Mouse (Mus musculus) CH12.LX (cell line): ENCODE measurements around the gene Sdhb. TPM values are rescaled to one million over a fixed set of nuclear protein-coding genes. Genes with fewer than 3 reads are reported as not detected.

ENCODE experiments used
- DNase-seq: peaks from one replicate; pipeline ENCODE4 v3.0.0-alpha.2; 2013; ENCODE audit errors: extremely low read depth
- H3K27ac ChIP-seq: 2 replicates; pipeline ENCODE4 v1.5.1; 2012; ENCODE audit warnings: low read depth, mild to moderate bottlenecking, control low read depth, moderate library complexity; ENCODE audit not compliant: insufficient read depth
- H3K27me3 ChIP-seq: replicated peaks from 2 replicates; pipeline ENCODE3; 2012; ENCODE audit warnings: inconsistent platforms
- H3K36me3 ChIP-seq, 2 experiments: replicated peaks in 1 of 2; 2 replicates each; pipeline versions ENCODE3 to v1.6.1; 2012; ENCODE audit warnings: inconsistent platforms in 1 of 2, low read length in 1 of 2, mild to moderate bottlenecking in 1 of 2, mixed read lengths in 1 of 2, moderate library complexity in 1 of 2; ENCODE audit not compliant: control insufficient read depth in 1 of 2, insufficient read depth in 1 of 2
- H3K4me1 ChIP-seq, 2 experiments: 2 replicates each; pipeline ENCODE4 v1.6.1; 2012; ENCODE audit warnings: inconsistent platforms in 1 of 2, moderate library complexity in 1 of 2; ENCODE audit not compliant: insufficient read depth in 2 of 2, control insufficient read depth in 1 of 2
- H3K4me2 ChIP-seq: 2 replicates; pipeline ENCODE4 v1.6.1; 2012; ENCODE audit warnings: low read depth, mild to moderate bottlenecking, control low read depth; ENCODE audit not compliant: poor library complexity, insufficient read depth, severe bottlenecking
- H3K4me3 ChIP-seq, 3 experiments: fragments of 150-350 bp in 1 of 3; sonication (generic) in 1 of 3; replicated peaks in 1 of 3; 2 replicates each; pipeline versions ENCODE3 to v1.5.1; 2011 to 2012; ENCODE audit warnings: low read depth in 2 of 3, low read length in 2 of 3, mild to moderate bottlenecking in 2 of 3, moderate library complexity in 2 of 3, control low read depth in 1 of 3, improper control_type of control experiment in 1 of 3, inconsistent platforms in 1 of 3, mixed read lengths in 1 of 3; ENCODE audit not compliant: poor library complexity in 1 of 3
- H3K79me2 ChIP-seq: replicated peaks from 2 replicates; pipeline ENCODE4 v1.6.1; 2012; ENCODE audit warnings: mild to moderate bottlenecking, moderate library complexity; ENCODE audit not compliant: control insufficient read depth, poor library complexity, insufficient read depth, severe bottlenecking; ENCODE audit errors: extremely low read depth
- H3K9ac ChIP-seq: 2 replicates; pipeline ENCODE4 v1.6.1; 2012; ENCODE audit warnings: low read depth, mild to moderate bottlenecking, control low read depth, moderate library complexity; ENCODE audit not compliant: insufficient read depth
- H3K9me3 ChIP-seq: replicated peaks from 2 replicates; pipeline ENCODE3; 2012; ENCODE audit warnings: low read length, inconsistent platforms, mixed read lengths
- BHLHE40 ChIP-seq: IDR thresholded peaks from 2 replicates; pipeline ENCODE4 v1.6.1; 2011; ENCODE audit warnings: mild to moderate bottlenecking, low read depth, low read length, improper control_type of control experiment
- CHD1 ChIP-seq: IDR thresholded peaks from 2 replicates; pipeline ENCODE4 v1.6.1; 2012; ENCODE audit warnings: low read depth, low read length, improper control_type of control experiment, inconsistent platforms
- CHD2 ChIP-seq: IDR thresholded peaks from 2 replicates; pipeline ENCODE4 v1.6.1; 2011; ENCODE audit warnings: low read length, improper control_type of control experiment
- CTCF ChIP-seq, 2 experiments: IDR thresholded peaks in 1 of 2; conservative IDR thresholded peaks in 1 of 2; 2 replicates each; pipeline ENCODE4 v1.5.1; 2011 to 2012; ENCODE audit warnings: low read depth in 2 of 2, low read length in 2 of 2, improper control_type of control experiment in 1 of 2, inconsistent platforms in 1 of 2, mild to moderate bottlenecking in 1 of 2, moderate library complexity in 1 of 2
- E2F4 ChIP-seq: IDR thresholded peaks from 2 replicates; pipeline ENCODE4 v1.6.1; 2011; ENCODE audit warnings: low read depth, low read length, improper control_type of control experiment; ENCODE audit not compliant: insufficient replicate concordance
- ELF1 ChIP-seq: IDR thresholded peaks from 2 replicates; pipeline ENCODE4 v1.6.1; 2014; ENCODE audit warnings: low read depth, mild to moderate bottlenecking, inconsistent platforms, low read length, improper control_type of control experiment
- HCFC1 ChIP-seq: IDR thresholded peaks from 2 replicates; pipeline ENCODE4 v1.6.1; 2012; ENCODE audit warnings: low read depth, mild to moderate bottlenecking, inconsistent platforms, low read length, improper control_type of control experiment
- KAT2A ChIP-seq: IDR thresholded peaks from 2 replicates; pipeline ENCODE4 v1.6.1; 2012; ENCODE audit warnings: low read length, improper control_type of control experiment, inconsistent platforms; ENCODE audit not compliant: insufficient replicate concordance
- MAFK ChIP-seq: IDR thresholded peaks from 2 replicates; pipeline ENCODE4 v1.6.1; 2011; ENCODE audit warnings: low read length, improper control_type of control experiment; ENCODE audit not compliant: insufficient replicate concordance
- MAX ChIP-seq: IDR thresholded peaks from 2 replicates; pipeline ENCODE4 v1.6.1; 2011; ENCODE audit warnings: low read length, improper control_type of control experiment
- MAZ ChIP-seq: IDR thresholded peaks from 2 replicates; pipeline ENCODE4 v1.6.1; 2012; ENCODE audit warnings: low read depth, mild to moderate bottlenecking, inconsistent platforms, low read length, improper control_type of control experiment, moderate library complexity
- NELFE ChIP-seq: IDR thresholded peaks from 2 replicates; pipeline ENCODE4 v1.6.1; 2011; ENCODE audit warnings: low read depth, low read length, improper control_type of control experiment
- PAX5 ChIP-seq: IDR thresholded peaks from 2 replicates; pipeline ENCODE4 v1.6.1; 2012; ENCODE audit warnings: low read length, inconsistent platforms, mixed read lengths
- RAD21 ChIP-seq: IDR thresholded peaks from 2 replicates; pipeline ENCODE4 v1.6.1; 2011; ENCODE audit warnings: low read depth, mild to moderate bottlenecking, low read length, improper control_type of control experiment, moderate library complexity
- RCOR1 ChIP-seq: conservative IDR thresholded peaks from 2 replicates; pipeline ENCODE4 v1.6.1; 2012; ENCODE audit warnings: low read depth, mild to moderate bottlenecking, inconsistent platforms, low read length, improper control_type of control experiment
- TBP ChIP-seq: conservative IDR thresholded peaks from 2 replicates; pipeline ENCODE4 v1.6.1; 2011; ENCODE audit warnings: low read depth, low read length, improper control_type of control experiment
- UBTF ChIP-seq: IDR thresholded peaks from 2 replicates; pipeline ENCODE4 v1.6.1; 2012; ENCODE audit warnings: low read depth, mild to moderate bottlenecking, inconsistent platforms, low read length, improper control_type of control experiment, moderate library complexity
- USF1 ChIP-seq: IDR thresholded peaks from 2 replicates; pipeline ENCODE4 v1.6.1; 2014; ENCODE audit warnings: low read depth, mild to moderate bottlenecking, inconsistent platforms, low read length, improper control_type of control experiment
- ZC3H11A ChIP-seq: IDR thresholded peaks from 2 replicates; pipeline ENCODE4 v1.6.1; 2012; ENCODE audit warnings: low read depth, mild to moderate bottlenecking, inconsistent platforms, low read length, improper control_type of control experiment
- ZMIZ1 ChIP-seq: IDR thresholded peaks from 2 replicates; pipeline ENCODE4 v1.6.1; 2012; ENCODE audit warnings: low read depth, mild to moderate bottlenecking, inconsistent platforms, low read length, improper control_type of control experiment
- ZNF384 ChIP-seq: IDR thresholded peaks from 2 replicates; pipeline ENCODE4 v1.6.1; 2012; ENCODE audit warnings: low read depth, low read length, improper control_type of control experiment, inconsistent platforms
- dilution Hi-C: fragments of 300-500 bp; cut with MboI; formaldehyde crosslinking; loops from 2 replicates; pipeline ENCODE4 v1.14.3; 2020; ENCODE audit warnings: low sequenced_read_pairs; ENCODE audit not compliant: extremely low pct_unique_long_range_greater_than_20kb, extremely low pct_ligation_motif_present
- in situ Hi-C: fragments of 300-500 bp; cut with MboI; formaldehyde crosslinking; loops from 3 replicates; pipeline ENCODE4 v1.14.3; 2019; ENCODE audit warnings: low sequenced_read_pairs, low pct_ligation_motif_present, low pct_unique_long_range_greater_than_20kb, mixed read lengths
- polyA plus RNA-seq: library from polyadenylated mRNA; unstranded; fragments of >175 nt; gene quantifications from 2 replicates; pipeline ENCODE4 v1.2.1, GENCODE M21; 2012; ENCODE audit warnings: low read depth; ENCODE audit not compliant: insufficient read length
- total RNA-seq, 2 experiments: library from RNA; depleted of rRNA; stranded (reverse); fragments of 300-350 nt in 1 of 2; fragments of >200 nt in 1 of 2; gene quantifications; 2 replicates each; pipeline ENCODE4 v1.2.3; 2012 to 2014

Sdhb gene
- total and polyA plus RNA-seq, 3 experiments: 156 to 190 (median 188) TPM

- H3K79me2 ChIP-seq: no peaks in the 10 kb centered on the region
- peaks cover 8% of the 10 kb centered on the region for H3K9me3 ChIP-seq
- peaks cover 36% of the 10 kb centered on the region for H3K27me3 ChIP-seq
- dilution Hi-C loops (no loop called here), in situ Hi-C loops (no loop called here)
- H3K27ac ChIP-seq: no peak overlapping the region
- H3K4me3 ChIP-seq: no peak overlapping the region
- no peaks in the 10 kb centered on the region for H3K36me3 ChIP-seq
- peaks cover 6 to 14% of the 10 kb centered on the region in 2 experiments; a peak in 3 of 4 replicates for H3K4me1 ChIP-seq
- no peak overlapping the region for H3K9ac ChIP-seq
- no peak overlapping the region for H3K4me2 ChIP-seq
- TF ChIP-seq ZMIZ1: no peak
- no peak for TF ChIP-seq CHD2
- TF ChIP-seq KAT2A: no peak
- no peak for TF ChIP-seq CTCF (conservative IDR thresholded peaks at IDR 0.05 in 1 of 2, IDR thresholded peaks at IDR 0.05 in 1 of 2; ENCODE audit: low read depth in 2 of 2, low read length in 2 of 2)
- no peak for TF ChIP-seq ZC3H11A
- no peak for TF ChIP-seq E2F4
- no peak for TF ChIP-seq MAZ
- TF ChIP-seq ZNF384: no peak
- TF ChIP-seq MAX: no peak
- no peak for TF ChIP-seq RCOR1
- TF ChIP-seq CHD1: no peak
- no peak for TF ChIP-seq ELF1
- no peak for TF ChIP-seq MAFK
- TF ChIP-seq HCFC1: no peak
- no peak for TF ChIP-seq TBP
- TF ChIP-seq UBTF: no peak
- no peak for TF ChIP-seq PAX5
- DNase-seq: no peak
Observed at GRCm38 (mm10) chr4:140949616-140950015, 11.4 kb upstream of the Sdhb start.

- no peak for DNase-seq
- dilution Hi-C loops: no loop called here
- Histone ChIP-seq H3K4me1 (peaks cover 3 to 5% of the 10 kb centered on the region in 2 experiments; a peak in 1 of 4 replicates), H3K27ac (no peak overlapping the region), H3K27me3 (peaks cover 39% of the 10 kb centered on the region), H3K79me2 (no peaks in the 10 kb centered on the region), H3K36me3 (no peaks in the 10 kb centered on the region), H3K4me3 (no peak overlapping the region), H3K4me2 (no peak overlapping the region), H3K9ac (no peak overlapping the region), H3K9me3 (peaks cover 6% of the 10 kb centered on the region)
- TF ChIP-seq BHLHE40 (no peak), USF1 (no peak), RAD21 (no peak), NELFE (no peak), CTCF (conservative IDR thresholded peaks at IDR 0.05 in 1 of 2, IDR thresholded peaks at IDR 0.05 in 1 of 2; ENCODE audit: low read depth in 2 of 2, low read length in 2 of 2) (no peak)
- in situ Hi-C loops: no loop called here
Observed at GRCm38 (mm10) chr4:140950574-140950973, 10.4 kb upstream of the Sdhb start.
